Mouse (Mus musculus): ENCODE measurements at regions not wholly inside any gene's neighbourhood (a gene's known extent, or its start where the extent isn't known, plus 50 kb on each side); places are given as distances from the start of the nearest gene placed in this dataset.

DNA sequence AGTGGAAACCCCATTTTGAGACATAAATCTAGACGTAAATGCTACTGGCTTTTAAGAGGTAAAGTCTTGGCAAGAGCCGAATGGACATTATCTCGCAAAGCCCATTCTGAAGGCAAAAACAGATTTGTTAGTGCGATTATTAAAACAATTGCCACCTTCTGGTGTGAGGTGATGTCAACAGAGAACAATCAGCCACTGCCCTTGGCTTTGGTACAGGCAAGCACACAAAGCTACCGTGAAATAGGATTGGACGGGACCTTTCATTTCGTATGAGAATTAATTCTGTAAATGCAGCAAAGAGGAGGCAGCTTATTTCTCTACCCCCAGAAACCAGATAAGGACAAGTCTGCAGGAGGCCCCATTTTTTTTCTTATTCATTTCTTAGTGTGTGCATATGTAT, 52.5 kb upstream of the Tenm3 start:
- no peak overlapping the region for H3K9ac ChIP-seq (ENCODE audit: low read depth, low read length, severe bottlenecking)
- no peak overlapping the region for H3K27ac ChIP-seq (replicated peaks; ENCODE audit: low read depth, low read length)
- DNase-seq (ENCODE audit: low spot score) (no peak), ATAC-seq (ENCODE audit: low FRiP score, low read depth) (no peak)
- H3K4me2 ChIP-seq (replicated peaks; ENCODE audit: low read depth, low read length, severe bottlenecking), result no peak overlapping the region
- WGBS, result 54% methylated on average over 7 of the region's 7 CpGs
- H3K27me3 ChIP-seq (ENCODE audit: control insufficient read depth, insufficient read depth, low read length), result no peaks in the 10 kb centered on the region
- no peaks in the 10 kb centered on the region for H3K9me3 ChIP-seq (ENCODE audit: control insufficient read depth, low read length)
- H3K4me3 ChIP-seq (replicated peaks; ENCODE audit: low read length), result no peak overlapping the region
- peaks cover 4% of the 10 kb centered on the region; the same call in 1 of the 2 replicates for H3K4me1 ChIP-seq (ENCODE audit: control insufficient read depth, insufficient read depth, low read length)
- H3K36me3 ChIP-seq (ENCODE audit: control insufficient read depth, insufficient read depth, low read length), result no peaks in the 10 kb centered on the region
- no peak for TF ChIP-seq POLR2A (IDR thresholded peaks at IDR 0.05; ENCODE audit: borderline replicate concordance, extremely low read depth, insufficient read depth, insufficient read length)

DNA sequence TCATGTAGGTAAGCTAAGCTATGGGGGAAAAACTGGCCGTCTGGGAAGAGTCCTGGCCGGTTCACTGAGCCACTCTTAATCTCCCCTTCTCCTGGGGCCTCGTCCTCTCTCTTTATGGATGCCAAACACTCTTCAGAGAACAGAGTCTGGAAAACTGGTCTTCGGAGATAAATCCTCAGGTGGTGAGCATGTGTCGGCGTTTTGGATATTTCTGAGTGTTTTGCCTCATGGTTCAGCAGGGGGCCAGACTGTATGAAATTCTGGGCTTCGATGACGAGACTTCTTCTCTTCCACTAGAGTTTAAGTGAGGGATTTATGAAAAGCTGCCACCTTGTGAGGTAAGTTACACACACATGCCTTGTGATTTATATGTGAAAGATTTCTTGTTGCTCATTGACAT, 51.8 kb upstream of the Tenm3 start:
- Histone ChIP-seq H3K4me2 (replicated peaks; ENCODE audit: low read depth, low read length, severe bottlenecking) (no peak overlapping the region), H3K4me1 (ENCODE audit: control insufficient read depth, insufficient read depth, low read length) (peaks cover 4% of the 10 kb centered on the region; the same call in 1 of the 2 replicates), H3K27ac (replicated peaks; ENCODE audit: low read depth, low read length) (no peak overlapping the region), H3K27me3 (ENCODE audit: control insufficient read depth, insufficient read depth, low read length) (no peaks in the 10 kb centered on the region), H3K9me3 (ENCODE audit: control insufficient read depth, low read length) (no peaks in the 10 kb centered on the region), H3K4me3 (replicated peaks; ENCODE audit: low read length) (no peak overlapping the region), H3K9ac (ENCODE audit: low read depth, low read length, severe bottlenecking) (no peak overlapping the region), H3K36me3 (ENCODE audit: control insufficient read depth, insufficient read depth, low read length) (no peaks in the 10 kb centered on the region)
- ATAC-seq (ENCODE audit: low FRiP score, low read depth) (no peak), DNase-seq (ENCODE audit: low spot score) (peak; percentile 21)
- 23% methylated on average over 8 of the region's 8 CpGs for WGBS
- TF ChIP-seq POLR2A (IDR thresholded peaks at IDR 0.05; ENCODE audit: borderline replicate concordance, extremely low read depth, insufficient read depth, insufficient read length), result no peak

All from limb, embryonic 14.5 days (tissue).